Mouse (Mus musculus) heart, embryonic 11.5 days (tissue): ENCODE measurements at regions not wholly inside any gene's neighbourhood (a gene's known extent, or its start where the extent isn't known, plus 50 kb on each side); places are given as distances from the start of the nearest gene placed in this dataset.
A peak's percentile ranks its signal among the peaks of the same experiment; 100 is the strongest.

ENCODE experiments used
- ATAC-seq: fragments of 200-750 bp; cut with Nextera tagmentation; replicated peaks from 2 replicates; pipeline ENCODE4 v1.8.0; 2017; ENCODE audit warnings: moderate library complexity; ENCODE audit not compliant: insufficient number of reproducible peaks, low FRiP score, low TSS enrichment
- H3K27ac ChIP-seq: fragments of 300-500 bp; sonication (generic); 2 replicates; pipeline ENCODE4 v1.5.1; 2014; ENCODE audit warnings: mild to moderate bottlenecking, low read depth, low read length
- H3K27me3 ChIP-seq: fragments of 300-500 bp; sonication (generic); 2 replicates; pipeline ENCODE4 v1.6.1; 2014; ENCODE audit warnings: mild to moderate bottlenecking, low read length, mixed read lengths; ENCODE audit not compliant: control insufficient read depth, insufficient read depth
- H3K36me3 ChIP-seq: fragments of 300-500 bp; sonication (generic); 2 replicates; pipeline ENCODE4 v1.6.1; 2014; ENCODE audit warnings: mild to moderate bottlenecking, low read length, moderate library complexity, mixed read lengths; ENCODE audit not compliant: control insufficient read depth, insufficient read depth
- H3K4me1 ChIP-seq: fragments of 300-500 bp; sonication (generic); 2 replicates; pipeline ENCODE4 v1.6.1; 2014; ENCODE audit warnings: low read length; ENCODE audit not compliant: control insufficient read depth, insufficient read depth
- H3K4me2 ChIP-seq: fragments of 300-500 bp; sonication (generic); 2 replicates; pipeline ENCODE4 v1.6.1; 2014; ENCODE audit warnings: mild to moderate bottlenecking, moderate library complexity
- H3K4me3 ChIP-seq: fragments of 300-500 bp; sonication (generic); 2 replicates; pipeline ENCODE4 v1.5.1; 2014; ENCODE audit warnings: low read depth, low read length
- H3K9ac ChIP-seq: fragments of 300-500 bp; sonication (generic); 2 replicates; pipeline ENCODE4 v1.6.1; 2014; ENCODE audit warnings: mild to moderate bottlenecking, low read depth, low read length, moderate library complexity
- H3K9me3 ChIP-seq: fragments of 300-500 bp; sonication (generic); replicated peaks from 2 replicates; pipeline ENCODE4 v1.6.1; 2016; ENCODE audit warnings: low read length; ENCODE audit not compliant: control insufficient read depth
- WGBS: fragments of 180-500 bp; shearing (Covaris S2); extraction: QIAGEN DNeasy Blood & Tissue Kit; methylation state at CpG from one replicate; pipeline ENCODE4 v1.1.7; 2014; ENCODE audit not compliant: insufficient replicate concordance; 5-methylcytosine and 5-hydroxymethylcytosine counted together

- Histone ChIP-seq H3K4me1 (peaks cover 23% of the 10 kb centered on the region), H3K9ac (peak overlapping the region; percentile 52; the same call in 1 of the 2 replicates), H3K9me3 (no peaks in the 10 kb centered on the region), H3K27ac (peak overlapping the region; percentile 87), H3K4me3 (no peak overlapping the region), H3K4me2 (peak overlapping the region; percentile 38), H3K36me3 (no peaks in the 10 kb centered on the region), H3K27me3 (no peaks in the 10 kb centered on the region)
- ATAC-seq = no peak
- WGBS = 36% methylated on average over 6 of the region's 6 CpGs
Measured at GRCm38 (mm10) chr7:111155995-111156394, 73.2 kb upstream of the Eif4g2 start.

- Histone ChIP-seq H3K4me1 (peaks cover 28% of the 10 kb centered on the region), H3K4me3 (no peak overlapping the region), H3K36me3 (no peaks in the 10 kb centered on the region), H3K9ac (no peak overlapping the region), H3K9me3 (no peaks in the 10 kb centered on the region), H3K27me3 (no peaks in the 10 kb centered on the region), H3K4me2 (no peak overlapping the region), H3K27ac (no peak overlapping the region)
- 81% methylated on average over 13 of the region's 13 CpGs for WGBS
- ATAC-seq = no peak
Measured at GRCm38 (mm10) chr7:111154217-111154616, 71.4 kb upstream of the Eif4g2 start.

GRCm38 (mm10) chr7:111150540-111150939 is 67.7 kb upstream of the Eif4g2 start:
- Histone ChIP-seq H3K9ac (no peak overlapping the region), H3K4me3 (no peak overlapping the region), H3K27ac (0 out of 2 replicates have a peak overlapping the region, but pooled peaks have one; percentile 22), H3K27me3 (no peaks in the 10 kb centered on the region), H3K4me2 (no peak overlapping the region), H3K36me3 (no peaks in the 10 kb centered on the region), H3K9me3 (no peaks in the 10 kb centered on the region), H3K4me1 (peaks cover 10% of the 10 kb centered on the region)
- no peak for ATAC-seq
- 72% methylated on average over 5 of the region's 5 CpGs for WGBS

- Histone ChIP-seq H3K27ac (0 out of 2 replicates have a peak overlapping the region, but pooled peaks have one; percentile 22), H3K4me2 (no peak overlapping the region), H3K4me1 (peaks cover 10% of the 10 kb centered on the region), H3K27me3 (no peaks in the 10 kb centered on the region), H3K9me3 (no peaks in the 10 kb centered on the region), H3K4me3 (no peak overlapping the region), H3K36me3 (no peaks in the 10 kb centered on the region), H3K9ac (no peak overlapping the region)
- ATAC-seq = no peak
- WGBS = 65% methylated on average over 5 of the region's 5 CpGs
Measured at GRCm38 (mm10) chr7:111150115-111150514, 67.3 kb upstream of the Eif4g2 start.

GRCm38 (mm10) chr7:111147593-111147992 is 64.8 kb upstream of the Eif4g2 start:
- no peak for ATAC-seq

GRCm38 (mm10) chr7:111146670-111147069 is 63.8 kb upstream of the Eif4g2 start:
- H3K4me2 ChIP-seq = no peak overlapping the region
- H3K27me3 ChIP-seq = no peaks in the 10 kb centered on the region
- 59% methylated on average over 4 of the region's 4 CpGs for WGBS
- H3K4me1 ChIP-seq = peaks cover 10% of the 10 kb centered on the region
- no peak for ATAC-seq
- H3K27ac ChIP-seq = no peak overlapping the region
- no peaks in the 10 kb centered on the region for H3K36me3 ChIP-seq
- H3K4me3 ChIP-seq = no peak overlapping the region
- H3K9ac ChIP-seq = no peak overlapping the region
- H3K9me3 ChIP-seq = no peaks in the 10 kb centered on the region

More at GRCm38 (mm10) chr7:111147593-111147992, 64.8 kb upstream of the Eif4g2 start:
- H3K9me3 ChIP-seq = no peaks in the 10 kb centered on the region
- no peaks in the 10 kb centered on the region for H3K27me3 ChIP-seq
- no peaks in the 10 kb centered on the region for H3K36me3 ChIP-seq
- WGBS = 79% methylated on average over 6 of the region's 6 CpGs
- no peak overlapping the region for H3K9ac ChIP-seq
- no peak overlapping the region for H3K4me2 ChIP-seq
- H3K4me1 ChIP-seq = peaks cover 10% of the 10 kb centered on the region
- H3K4me3 ChIP-seq = no peak overlapping the region
- H3K27ac ChIP-seq = no peak overlapping the region

- Histone ChIP-seq H3K9ac (no peak overlapping the region), H3K9me3 (no peaks in the 10 kb centered on the region), H3K27ac (no peak overlapping the region), H3K36me3 (no peaks in the 10 kb centered on the region), H3K4me3 (no peak overlapping the region), H3K4me2 (no peak overlapping the region), H3K4me1 (peaks cover 10% of the 10 kb centered on the region), H3K27me3 (no peaks in the 10 kb centered on the region)
- ATAC-seq = no peak
- WGBS = 65% methylated on average over 3 of the region's 3 CpGs
Measured at GRCm38 (mm10) chr7:111144216-111144615, 61.4 kb upstream of the Eif4g2 start.

GRCm38 (mm10) chr7:111141285-111141965 is 58.6 kb upstream of the Eif4g2 start:
- 43% methylated on average over 7 of the region's 7 CpGs for WGBS
- H3K4me2 ChIP-seq = peak overlapping the region; percentile 32
- H3K9me3 ChIP-seq = no peaks in the 10 kb centered on the region
- peak; percentile 61; the same call in 1 of the 2 replicates for ATAC-seq
- no peak overlapping the region; the same call in 1 of the 2 replicates for H3K27ac ChIP-seq
- H3K4me1 ChIP-seq = peaks cover 17% of the 10 kb centered on the region
- H3K36me3 ChIP-seq = no peaks in the 10 kb centered on the region
- H3K4me3 ChIP-seq = no peak overlapping the region
- H3K27me3 ChIP-seq = no peaks in the 10 kb centered on the region
- H3K9ac ChIP-seq = no peak overlapping the region

- Histone ChIP-seq H3K4me3 (no peak overlapping the region), H3K4me2 (no peak overlapping the region), H3K27ac (no peak overlapping the region), H3K9ac (no peak overlapping the region), H3K36me3 (no peaks in the 10 kb centered on the region), H3K9me3 (no peaks in the 10 kb centered on the region), H3K4me1 (peaks cover 24% of the 10 kb centered on the region), H3K27me3 (no peaks in the 10 kb centered on the region)
- 0 out of 2 replicates have a peak, but pooled peaks have one; percentile 52 for ATAC-seq
- 100% methylated on average over 2 of the region's 2 CpGs for WGBS
Measured at GRCm38 (mm10) chr7:111138038-111138437, 55.2 kb upstream of the Eif4g2 start.
